Comparison of ENCODE assay signal across 19 mouse cellular contexts in the genomic region with DNA sequence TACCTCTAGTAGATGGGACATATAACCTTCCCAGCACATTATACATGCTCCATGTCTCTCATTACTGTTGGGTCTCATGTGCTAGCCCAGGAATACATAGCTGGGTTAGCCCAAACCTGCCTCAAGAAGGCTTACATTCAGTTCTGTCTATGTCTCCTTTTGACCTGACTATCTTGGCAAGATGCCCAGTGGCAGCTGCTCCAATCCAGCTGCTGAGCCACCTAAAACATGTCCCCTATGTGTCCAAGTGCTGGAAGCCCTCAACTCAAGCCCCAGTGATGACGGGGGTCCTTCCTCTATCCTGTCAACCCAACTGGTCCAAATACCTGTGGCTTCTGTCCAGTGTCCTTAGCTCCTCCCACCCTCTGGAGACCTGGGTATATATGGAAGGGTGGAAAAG.
A peak's percentile ranks its signal among the peaks of the same experiment; 100 is the strongest.
DNase-seq lines count a peak whose midpoint lies in the region; ATAC-seq lines count a peak whose summit lies in the region.
"Had no signal": no experiment of that assay in that cellular context is flagged by ENCODE, and none has a peak within 500 bp of the region (broad histone marks: within the 10 kb centered on the region; RNA-seq: fewer than 3 reads in every experiment).

No protein-coding gene starts in this region.

- no peak overlapping the region for H3K27ac ChIP-seq in embryonic facial prominence, embryonic 15.5 days (replicated peaks)
- H3K27ac ChIP-seq in embryonic facial prominence, embryonic 10.5 days (replicated peaks) = no peak overlapping the region
- H3K27ac ChIP-seq in heart, embryonic 11.5 days (ENCODE audit: low read depth, low read length) = no peak overlapping the region
- no peak overlapping the region for H3K27ac ChIP-seq in lung, embryonic 16.5 days (ENCODE audit: low read length)
- H3K27ac ChIP-seq: embryonic facial prominence, embryonic 13.5 days; forebrain, embryonic 13.5 days; forebrain, embryonic 15.5 days had no signal

- ATAC-seq in embryonic facial prominence, embryonic 15.5 days (ENCODE audit: insufficient number of reproducible peaks, low FRiP score, low TSS enrichment, low read depth) = peak; percentile 43; the same call in 1 of the 2 replicates
- no peak for ATAC-seq in heart, embryonic 11.5 days (replicated peaks; ENCODE audit: insufficient number of reproducible peaks, low FRiP score, low TSS enrichment)
- 0 out of 2 replicates have a peak, but pooled peaks have one; percentile 12 for ATAC-seq in lung, embryonic 16.5 days (ENCODE audit: low read depth)
- ATAC-seq: forebrain, embryonic 13.5 days; forebrain, embryonic 15.5 days had no signal

- no peaks in the 10 kb centered on the region for H3K9me3 ChIP-seq in embryonic facial prominence, embryonic 15.5 days (replicated peaks)
- H3K9me3 ChIP-seq in embryonic facial prominence, embryonic 10.5 days = no peaks in the 10 kb centered on the region
- H3K9me3 ChIP-seq in heart, embryonic 11.5 days (replicated peaks; ENCODE audit: control insufficient read depth, low read length) = no peaks in the 10 kb centered on the region
- H3K9me3 ChIP-seq in lung, embryonic 16.5 days (ENCODE audit: control insufficient read depth, low read length) = no peaks in the 10 kb centered on the region
- H3K9me3 ChIP-seq: embryonic facial prominence, embryonic 13.5 days; forebrain, embryonic 13.5 days; forebrain, embryonic 15.5 days had no signal

- DNase-seq in embryonic facial prominence, embryonic 10.5 days (ENCODE audit: low spot score) = no peak
- peak; percentile 19 for DNase-seq in heart, postnatal 4 days
- DNase-seq in lung, postnatal 25 days (ENCODE audit: low spot score) = no peak
- peak; percentile 3 for DNase-seq in 416B (ENCODE audit: low read depth)
- DNase-seq: adrenal gland, adult 2 months; adrenal gland, postnatal 10 days; adrenal gland, postnatal 25 days; cerebellum, adult 11 months; cerebellum, adult 18-20 months; cerebellum, adult 8-10 months; cerebellum, adult 9-11 months; cerebellum, postnatal 25 days; forebrain, postnatal 0 days had no signal

- WGBS in embryonic facial prominence, embryonic 15.5 days = 78% methylated on average over 1 of the region's 1 CpGs
- WGBS in embryonic facial prominence, embryonic 10.5 days = 93% methylated on average over 1 of the region's 1 CpGs
- WGBS in heart, embryonic 11.5 days (ENCODE audit: insufficient replicate concordance) = 61% methylated on average over 1 of the region's 1 CpGs
- 59% methylated on average over 1 of the region's 1 CpGs for WGBS in lung, embryonic 16.5 days

- no peak overlapping the region for H3K4me3 ChIP-seq in embryonic facial prominence, embryonic 15.5 days (replicated peaks)
- no peak overlapping the region for H3K4me3 ChIP-seq in embryonic facial prominence, embryonic 10.5 days
- H3K4me3 ChIP-seq in heart, embryonic 11.5 days (ENCODE audit: low read depth, low read length) = no peak overlapping the region
- H3K4me3 ChIP-seq in lung, embryonic 16.5 days (ENCODE audit: low read length) = no peak overlapping the region
- H3K4me3 ChIP-seq: embryonic facial prominence, embryonic 13.5 days; forebrain, embryonic 13.5 days; forebrain, embryonic 15.5 days had no signal

- no peaks in the 10 kb centered on the region for H3K27me3 ChIP-seq in embryonic facial prominence, embryonic 15.5 days
- H3K27me3 ChIP-seq in embryonic facial prominence, embryonic 10.5 days (replicated peaks; ENCODE audit: low read depth, poor library complexity, severe bottlenecking) = no peaks in the 10 kb centered on the region
- no peaks in the 10 kb centered on the region for H3K27me3 ChIP-seq in heart, embryonic 11.5 days (ENCODE audit: control insufficient read depth, insufficient read depth, low read length)
- no peaks in the 10 kb centered on the region for H3K27me3 ChIP-seq in lung, embryonic 16.5 days (ENCODE audit: control insufficient read depth, insufficient read depth, low read depth, low read length)
- H3K27me3 ChIP-seq: embryonic facial prominence, embryonic 13.5 days; forebrain, embryonic 13.5 days; forebrain, embryonic 15.5 days had no signal

- H3K4me2 ChIP-seq in embryonic facial prominence, embryonic 15.5 days (replicated peaks) = no peak overlapping the region
- no peak overlapping the region for H3K4me2 ChIP-seq in heart, embryonic 11.5 days
- H3K4me2 ChIP-seq in lung, embryonic 16.5 days (ENCODE audit: low read depth, low read length) = no peak overlapping the region
- H3K4me2 ChIP-seq: embryonic facial prominence, embryonic 13.5 days; forebrain, embryonic 13.5 days; forebrain, embryonic 15.5 days had no signal

- no peaks in the 10 kb centered on the region for H3K4me1 ChIP-seq in embryonic facial prominence, embryonic 15.5 days
- 0 out of 2 replicates have a peak, but pooled peaks cover 3% of the 10 kb centered on the region for H3K4me1 ChIP-seq in embryonic facial prominence, embryonic 10.5 days
- H3K4me1 ChIP-seq in heart, embryonic 11.5 days (ENCODE audit: control insufficient read depth, insufficient read depth, low read length) = no peaks in the 10 kb centered on the region
- H3K4me1 ChIP-seq in lung, embryonic 16.5 days (replicated peaks; ENCODE audit: control insufficient read depth, insufficient read depth, low read length) = 0 out of 2 replicates have a peak, but pooled peaks cover 5% of the 10 kb centered on the region

- H3K36me3 ChIP-seq in embryonic facial prominence, embryonic 15.5 days = no peaks in the 10 kb centered on the region
- no peaks in the 10 kb centered on the region for H3K36me3 ChIP-seq in embryonic facial prominence, embryonic 10.5 days (replicated peaks)
- no peaks in the 10 kb centered on the region for H3K36me3 ChIP-seq in heart, embryonic 11.5 days (ENCODE audit: control insufficient read depth, insufficient read depth, low read length)
- H3K36me3 ChIP-seq in lung, embryonic 16.5 days (ENCODE audit: control insufficient read depth, insufficient read depth, low read length) = no peaks in the 10 kb centered on the region
- H3K36me3 ChIP-seq: embryonic facial prominence, embryonic 13.5 days; forebrain, embryonic 15.5 days had no signal

- no peak overlapping the region for H3K9ac ChIP-seq in embryonic facial prominence, embryonic 15.5 days
- H3K9ac ChIP-seq in heart, embryonic 11.5 days (ENCODE audit: low read depth, low read length) = no peak overlapping the region
- H3K9ac ChIP-seq in lung, embryonic 16.5 days (ENCODE audit: low read length) = no peak overlapping the region
- H3K9ac ChIP-seq: embryonic facial prominence, embryonic 13.5 days; forebrain, embryonic 13.5 days; forebrain, embryonic 15.5 days; forebrain, postnatal 0 days had no signal

Comparison
In these comparisons a context has a peak if more than half of its experiments do, and no peak if none do; other contexts are left out.
1. DNase-seq: peak in heart, postnatal 4 days (single experiment) and 416B (single experiment); none in embryonic facial prominence, embryonic 10.5 days (single experiment) and lung, postnatal 25 days (single experiment).